Mouse (Mus musculus): ENCODE measurements around the gene Sptbn4. TPM values are rescaled to one million over a fixed set of nuclear protein-coding genes. Genes with fewer than 3 reads are reported as not detected.

The Sptbn4 gene
- polyA plus RNA-seq, 1 experiment from 2014 or later, result 0.28 TPM

- no peak for ATAC-seq (replicated peaks; ENCODE audit: low FRiP score, low read depth)
- H3K27ac ChIP-seq, result no peak overlapping the region
- H3K36me3 ChIP-seq (ENCODE audit: insufficient read depth, low read length), result no peaks in the 10 kb centered on the region
Measured at GRCm38 (mm10) chr7:27429135-27429534, 18.4 kb downstream of the Sptbn4 start.

GRCm38 (mm10) chr7:27428002-27428401 lies 19.5 kb downstream of the Sptbn4 start:
- ATAC-seq (replicated peaks; ENCODE audit: low FRiP score, low read depth) (no peak), DNase-seq (ENCODE audit: low spot score) (no peak)
- H3K4me3 ChIP-seq (replicated peaks; ENCODE audit: low read depth, low read length), result no peak overlapping the region
- H3K9me3 ChIP-seq (replicated peaks; ENCODE audit: low read length), result no peaks in the 10 kb centered on the region; the same call in 1 of the 2 replicates
- H3K36me3 ChIP-seq (ENCODE audit: insufficient read depth, low read length), result no peaks in the 10 kb centered on the region
- no peak overlapping the region for H3K9ac ChIP-seq (ENCODE audit: low read depth, low read length)
- H3K27ac ChIP-seq, result no peak overlapping the region
- no peak for TF ChIP-seq CTCF (IDR thresholded peaks at IDR 0.05; ENCODE audit: low read depth)
- WGBS, result 76% methylated on average over 11 of the region's 11 CpGs
- no peak overlapping the region for H3K4me2 ChIP-seq (ENCODE audit: low read length)
- no peaks in the 10 kb centered on the region for H3K4me1 ChIP-seq (replicated peaks; ENCODE audit: insufficient read depth, low read length)
- no peaks in the 10 kb centered on the region for H3K27me3 ChIP-seq (ENCODE audit: insufficient read depth, low read length)

More at GRCm38 (mm10) chr7:27429135-27429534, 18.4 kb downstream of the Sptbn4 start:
- Histone ChIP-seq H3K4me3 (replicated peaks; ENCODE audit: low read depth, low read length) (no peak overlapping the region), H3K27me3 (ENCODE audit: insufficient read depth, low read length) (no peaks in the 10 kb centered on the region), H3K9ac (ENCODE audit: low read depth, low read length) (no peak overlapping the region), H3K4me1 (replicated peaks; ENCODE audit: insufficient read depth, low read length) (no peaks in the 10 kb centered on the region), H3K4me2 (ENCODE audit: low read length) (no peak overlapping the region), H3K9me3 (replicated peaks; ENCODE audit: low read length) (no peaks in the 10 kb centered on the region; the same call in 1 of the 2 replicates)
- peak; percentile 25; the same call in 1 of the 2 replicates for TF ChIP-seq CTCF (IDR thresholded peaks at IDR 0.05; ENCODE audit: low read depth)
- 57% methylated on average over 2 of the region's 2 CpGs for WGBS
- DNase-seq (ENCODE audit: low spot score), result no peak

GRCm38 (mm10) chr7:27427387-27427786 lies 20.1 kb downstream of the Sptbn4 start:
- WGBS, result 95% methylated on average over 1 of the region's 1 CpGs
- H3K4me1 ChIP-seq (replicated peaks; ENCODE audit: insufficient read depth, low read length), result no peaks in the 10 kb centered on the region
- ATAC-seq (replicated peaks; ENCODE audit: low FRiP score, low read depth) (no peak), DNase-seq (ENCODE audit: low spot score) (no peak)
- no peak overlapping the region for H3K4me2 ChIP-seq (ENCODE audit: low read length)
- no peaks in the 10 kb centered on the region; the same call in 1 of the 2 replicates for H3K9me3 ChIP-seq (replicated peaks; ENCODE audit: low read length)
- TF ChIP-seq CTCF (IDR thresholded peaks at IDR 0.05; ENCODE audit: low read depth), result no peak
- H3K9ac ChIP-seq (ENCODE audit: low read depth, low read length), result no peak overlapping the region
- no peaks in the 10 kb centered on the region for H3K36me3 ChIP-seq (ENCODE audit: insufficient read depth, low read length)
- H3K27me3 ChIP-seq (ENCODE audit: insufficient read depth, low read length), result no peaks in the 10 kb centered on the region
- no peak overlapping the region for H3K4me3 ChIP-seq (replicated peaks; ENCODE audit: low read depth, low read length)
- no peak overlapping the region for H3K27ac ChIP-seq

- H3K27ac ChIP-seq, result no peak overlapping the region
- H3K36me3 ChIP-seq (ENCODE audit: insufficient read depth, low read length), result no peaks in the 10 kb centered on the region
- no peaks in the 10 kb centered on the region for H3K4me1 ChIP-seq (replicated peaks; ENCODE audit: insufficient read depth, low read length)
- DNase-seq (ENCODE audit: low spot score), result no peak
- 73% methylated on average over 12 of the region's 12 CpGs for WGBS
- no peak for ATAC-seq (replicated peaks; ENCODE audit: low FRiP score, low read depth)
- no peak for TF ChIP-seq CTCF (IDR thresholded peaks at IDR 0.05; ENCODE audit: low read depth)
- H3K27me3 ChIP-seq (ENCODE audit: insufficient read depth, low read length), result no peaks in the 10 kb centered on the region
- H3K9me3 ChIP-seq (replicated peaks; ENCODE audit: low read length), result no peaks in the 10 kb centered on the region
- H3K9ac ChIP-seq (ENCODE audit: low read depth, low read length), result no peak overlapping the region
- H3K4me2 ChIP-seq (ENCODE audit: low read length), result no peak overlapping the region
- H3K4me3 ChIP-seq (replicated peaks; ENCODE audit: low read depth, low read length), result no peak overlapping the region
Measured at GRCm38 (mm10) chr7:27423556-27424326, 23.7 kb downstream of the Sptbn4 start.

- Histone ChIP-seq H3K36me3 (ENCODE audit: insufficient read depth, low read length) (no peaks in the 10 kb centered on the region), H3K4me2 (ENCODE audit: low read length) (no peak overlapping the region), H3K9me3 (replicated peaks; ENCODE audit: low read length) (no peaks in the 10 kb centered on the region), H3K27me3 (ENCODE audit: insufficient read depth, low read length) (no peaks in the 10 kb centered on the region), H3K27ac (no peak overlapping the region), H3K9ac (ENCODE audit: low read depth, low read length) (no peak overlapping the region), H3K4me3 (replicated peaks; ENCODE audit: low read depth, low read length) (no peak overlapping the region), H3K4me1 (replicated peaks; ENCODE audit: insufficient read depth, low read length) (no peaks in the 10 kb centered on the region)
- WGBS, result 83% methylated on average over 3 of the region's 3 CpGs
- ATAC-seq (replicated peaks; ENCODE audit: low FRiP score, low read depth) (no peak), DNase-seq (ENCODE audit: low spot score) (no peak)
- peak; percentile 45 for TF ChIP-seq CTCF (IDR thresholded peaks at IDR 0.05; ENCODE audit: low read depth)
Measured at GRCm38 (mm10) chr7:27419101-27419500, 28.4 kb downstream of the Sptbn4 start.

- ATAC-seq (replicated peaks; ENCODE audit: low FRiP score, low read depth) (no peak), DNase-seq (ENCODE audit: low spot score) (no peak)
- Histone ChIP-seq H3K4me1 (replicated peaks; ENCODE audit: insufficient read depth, low read length) (no peaks in the 10 kb centered on the region), H3K9me3 (replicated peaks; ENCODE audit: low read length) (no peaks in the 10 kb centered on the region), H3K27ac (no peak overlapping the region), H3K9ac (ENCODE audit: low read depth, low read length) (no peak overlapping the region), H3K27me3 (ENCODE audit: insufficient read depth, low read length) (no peaks in the 10 kb centered on the region), H3K4me3 (replicated peaks; ENCODE audit: low read depth, low read length) (no peak overlapping the region), H3K36me3 (ENCODE audit: insufficient read depth, low read length) (no peaks in the 10 kb centered on the region), H3K4me2 (ENCODE audit: low read length) (no peak overlapping the region)
- WGBS, result 47% methylated on average over 2 of the region's 2 CpGs
- TF ChIP-seq CTCF (IDR thresholded peaks at IDR 0.05; ENCODE audit: low read depth), result no peak
Measured at GRCm38 (mm10) chr7:27417151-27417550, 30.3 kb downstream of the Sptbn4 start.

Measured in kidney, postnatal 0 days (tissue).